Mouse (Mus musculus): ENCODE results near the gene Hoxd3.

- no peak for TF ChIP-seq TAL1 (IDR thresholded peaks at IDR 0.05; ENCODE audit: low read length)
- no peak for TF ChIP-seq GATA1 (IDR thresholded peaks at IDR 0.05; ENCODE audit: low read length)
These were observed 15.4 kb downstream of the Hoxd3 start for GRCm38 (mm10) chr2:74726973-74727639.

Measured in erythroblast, embryonic 14.5 days (primary cell).